Mouse (Mus musculus) heart, postnatal 0 days (tissue): ENCODE measurements around the gene Csnk2a2. TPM values are rescaled to one million over a fixed set of nuclear protein-coding genes. Genes with fewer than 3 reads are reported as not detected.

Experiments
- ATAC-seq: fragments of 200-750 bp; cut with Nextera tagmentation; 2 replicates; pipeline ENCODE4 v1.8.0; 2017; ENCODE audit warnings: low read depth, moderate number of reproducible peaks, moderate library complexity; ENCODE audit not compliant: insufficient read depth
- DNase-seq: peaks from one replicate; pipeline ENCODE4 v3.0.0-alpha.2; 2016; ENCODE audit warnings: low spot score
- H3K27ac ChIP-seq: fragments of 300-500 bp; sonication (generic); 2 replicates; pipeline ENCODE4 v1.5.1; 2014; ENCODE audit warnings: low read depth, mild to moderate bottlenecking
- H3K27me3 ChIP-seq: fragments of 300-500 bp; sonication (generic); 2 replicates; pipeline ENCODE4 v1.6.1; 2014; ENCODE audit warnings: low read length, mixed read lengths; ENCODE audit not compliant: control insufficient read depth, insufficient read depth
- H3K36me3 ChIP-seq: fragments of 300-500 bp; sonication (generic); replicated peaks from 2 replicates; pipeline ENCODE4 v1.6.1; 2014; ENCODE audit warnings: low read length, mixed read lengths; ENCODE audit not compliant: control insufficient read depth, insufficient read depth
- H3K4me1 ChIP-seq: fragments of 300-500 bp; sonication (generic); 2 replicates; pipeline ENCODE4 v1.6.1; 2014; ENCODE audit warnings: antibody characterized with exemption; ENCODE audit not compliant: control insufficient read depth, insufficient read depth
- H3K4me2 ChIP-seq: fragments of 300-500 bp; sonication (generic); 2 replicates; pipeline ENCODE4 v1.6.1; 2014; ENCODE audit warnings: low read depth, mild to moderate bottlenecking, low read length, moderate library complexity
- H3K4me3 ChIP-seq: fragments of 300-500 bp; sonication (generic); 2 replicates; pipeline ENCODE4 v1.5.1; 2014; ENCODE audit warnings: low read depth, low read length
- H3K9ac ChIP-seq: fragments of 300-500 bp; sonication (generic); replicated peaks from 2 replicates; pipeline ENCODE4 v1.6.1; 2014; ENCODE audit warnings: low read depth, low read length, mixed read lengths
- H3K9me3 ChIP-seq: fragments of 300-500 bp; sonication (generic); replicated peaks from 2 replicates; pipeline ENCODE4 v1.6.1; 2016; ENCODE audit warnings: low read length; ENCODE audit not compliant: control insufficient read depth
- CTCF ChIP-seq: IDR thresholded peaks from 2 replicates; pipeline ENCODE4 v1.5.1; 2016; ENCODE audit warnings: antibody characterized with exemption, control low read depth, low read depth
- EP300 ChIP-seq: IDR thresholded peaks from 2 replicates; pipeline ENCODE4 v1.6.1; 2016; ENCODE audit warnings: antibody characterized with exemption, low read depth
- WGBS: fragments of 180-500 bp; shearing (Covaris S2); extraction: QIAGEN DNeasy Blood & Tissue Kit; methylation state at CpG from one replicate; pipeline ENCODE4 v1.1.7; 2014; 5-methylcytosine and 5-hydroxymethylcytosine counted together
- polyA plus RNA-seq: library from polyadenylated mRNA; unstranded; fragments of >200 nt; fragmentation: Nextera tagmentation; extraction: Ambion mirVana; gene quantifications from 2 replicates; pipeline ENCODE4 v1.2.1, GENCODE M21; 2015
- total RNA-seq: library from RNA; depleted of rRNA; stranded (reverse); fragments of >200 nt; gene quantifications from 2 replicates; pipeline ENCODE4 v1.2.3, GENCODE M21; 2014; ENCODE audit warnings: low replicate concordance

The Csnk2a2 gene
- total and polyA plus RNA-seq, 2 experiments from 2014 or later: 6.2 to 27.6 TPM

DNA sequence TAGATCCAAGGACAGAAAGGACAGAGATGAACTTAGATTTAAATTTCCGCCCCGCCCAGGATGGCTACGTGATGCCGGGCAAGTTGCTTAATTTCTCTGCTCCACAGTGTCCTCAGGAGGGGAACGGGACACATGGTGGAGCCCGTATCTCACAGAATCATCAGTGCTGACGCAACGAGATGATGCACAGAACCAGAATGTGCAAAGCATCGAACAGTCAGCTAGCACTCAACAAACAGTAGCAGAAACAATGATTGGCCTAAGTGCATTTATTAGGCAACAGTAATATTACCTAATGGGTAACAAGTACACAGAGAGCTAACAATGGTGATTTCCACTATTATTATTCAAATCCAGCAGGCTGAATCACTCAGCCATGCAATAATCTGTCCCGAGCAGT lies 38.4 kb upstream of the Csnk2a2 start:
- H3K9me3 ChIP-seq: no peaks in the 10 kb centered on the region
- WGBS: 83% methylated on average over 10 of the region's 10 CpGs
- ATAC-seq: no peak

DNA sequence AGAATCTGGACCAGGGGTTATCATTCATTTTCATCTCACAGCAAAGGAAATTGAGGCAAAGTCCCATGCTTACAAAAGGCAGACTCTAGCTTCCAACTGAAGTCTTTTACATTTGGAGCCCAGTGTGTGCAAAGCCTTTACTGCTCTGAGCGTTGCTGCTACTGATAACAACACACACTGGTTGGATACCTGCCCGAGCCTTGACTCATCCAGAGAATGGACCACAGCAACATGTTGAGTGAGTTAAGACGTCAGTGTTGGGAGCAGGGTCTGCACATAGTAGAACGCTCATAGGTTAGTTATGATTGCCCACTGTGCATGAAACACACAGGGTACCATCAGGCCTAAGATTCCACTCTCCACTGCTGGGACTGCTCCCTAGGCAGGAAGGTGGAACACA lies 34.2 kb upstream of the Csnk2a2 start:
- H3K9me3 ChIP-seq: no peaks in the 10 kb centered on the region
- WGBS: 62% methylated on average over 4 of the region's 4 CpGs
- H3K4me2 ChIP-seq: no peak overlapping the region
- no peak for DNase-seq
- no peaks in the 10 kb centered on the region for H3K4me1 ChIP-seq
- no peak overlapping the region for H3K9ac ChIP-seq
- no peak overlapping the region for H3K27ac ChIP-seq
- no peaks in the 10 kb centered on the region for H3K27me3 ChIP-seq
- no peaks in the 10 kb centered on the region for H3K36me3 ChIP-seq
- ATAC-seq: no peak
- TF ChIP-seq CTCF: no peak
- no peak for TF ChIP-seq EP300
- no peak overlapping the region for H3K4me3 ChIP-seq

More for the DNA sequence above, 38.4 kb upstream of the Csnk2a2 start:
- Histone ChIP-seq H3K36me3 (no peaks in the 10 kb centered on the region), H3K9ac (no peak overlapping the region), H3K27ac (no peak overlapping the region), H3K4me3 (no peak overlapping the region), H3K4me1 (no peaks in the 10 kb centered on the region), H3K4me2 (no peak overlapping the region), H3K27me3 (no peaks in the 10 kb centered on the region)
- no peak for TF ChIP-seq EP300
- TF ChIP-seq CTCF: no peak
- no peak for DNase-seq

DNA sequence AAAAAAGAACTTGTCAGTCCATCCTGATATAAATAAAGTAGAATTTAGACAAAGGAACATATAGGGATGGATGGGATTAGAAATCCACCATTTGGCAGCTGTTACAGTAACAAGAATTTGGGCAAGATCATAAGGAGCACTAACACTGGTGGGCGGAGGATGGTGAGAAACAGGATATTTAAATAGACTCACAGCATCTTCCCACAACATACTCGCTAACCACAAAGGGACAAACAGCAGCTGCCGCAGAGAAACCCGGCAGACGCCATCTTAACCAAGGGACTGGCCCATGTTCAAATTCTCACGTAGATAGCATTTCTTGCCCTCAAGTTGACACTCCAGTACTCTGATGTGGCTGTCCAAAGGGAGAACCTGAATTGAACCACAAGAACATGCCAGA lies 27.1 kb upstream of the Csnk2a2 start:
- Histone ChIP-seq H3K9me3 (no peaks in the 10 kb centered on the region), H3K4me3 (no peak overlapping the region), H3K27me3 (no peaks in the 10 kb centered on the region), H3K9ac (no peak overlapping the region), H3K27ac (no peak overlapping the region), H3K4me2 (no peak overlapping the region), H3K4me1 (no peaks in the 10 kb centered on the region), H3K36me3 (no peaks in the 10 kb centered on the region)
- TF ChIP-seq CTCF (no peak), EP300 (no peak)
- no peak for ATAC-seq
- DNase-seq: no peak
- 81% methylated on average over 6 of the region's 6 CpGs for whole genome bisulfite sequencing

DNA sequence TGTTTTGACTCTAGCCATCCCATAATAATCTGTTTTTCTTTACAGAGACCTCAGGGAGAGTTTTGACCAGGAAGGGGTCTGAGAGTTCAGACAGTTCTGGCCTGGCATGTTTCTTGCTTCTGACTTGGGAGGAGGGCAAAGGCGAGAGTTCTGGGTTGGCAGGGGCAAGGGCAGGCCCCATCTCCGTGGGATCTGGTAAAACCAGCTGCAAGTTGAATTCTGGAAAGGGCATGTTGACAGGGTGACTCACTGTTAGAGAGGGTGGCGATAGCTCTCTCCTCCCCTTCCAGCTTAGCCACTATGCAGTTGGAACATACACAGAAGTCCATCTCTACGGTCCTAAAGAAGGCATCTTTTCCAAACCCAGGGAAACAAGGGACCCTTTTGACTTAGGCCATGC lies 23.4 kb upstream of the Csnk2a2 start:
- H3K4me3 ChIP-seq: no peak overlapping the region
- WGBS: 51% methylated on average over 4 of the region's 4 CpGs
- no peaks in the 10 kb centered on the region for H3K4me1 ChIP-seq
- ATAC-seq (no peak), DNase-seq (no peak)
- no peaks in the 10 kb centered on the region for H3K9me3 ChIP-seq
- H3K4me2 ChIP-seq: no peak overlapping the region
- no peak overlapping the region for H3K9ac ChIP-seq
- TF ChIP-seq CTCF: no peak
- no peak for TF ChIP-seq EP300
- no peaks in the 10 kb centered on the region for H3K27me3 ChIP-seq
- no peaks in the 10 kb centered on the region for H3K36me3 ChIP-seq
- H3K27ac ChIP-seq: no peak overlapping the region

DNA sequence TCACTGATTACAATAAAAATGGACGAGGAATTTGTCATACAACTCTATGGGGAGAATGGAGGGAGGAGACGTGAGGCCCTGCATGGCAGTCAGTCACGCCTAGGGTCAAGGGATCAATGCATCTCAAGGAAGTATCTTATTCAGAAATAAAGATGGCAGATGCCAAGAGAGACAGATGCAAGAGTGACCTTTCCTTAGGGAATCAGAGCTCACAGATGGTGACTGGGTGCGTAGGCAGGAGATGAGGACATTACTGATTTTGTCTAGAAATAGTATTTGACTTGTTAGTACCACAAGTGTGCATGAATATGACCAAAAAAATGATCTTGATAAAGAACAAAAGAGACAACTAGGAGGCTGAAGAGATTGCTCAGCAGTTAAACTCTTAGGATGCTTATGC lies 22.4 kb upstream of the Csnk2a2 start:
- Histone ChIP-seq H3K4me1 (no peaks in the 10 kb centered on the region), H3K4me3 (no peak overlapping the region), H3K9me3 (no peaks in the 10 kb centered on the region), H3K27me3 (no peaks in the 10 kb centered on the region), H3K27ac (no peak overlapping the region), H3K36me3 (no peaks in the 10 kb centered on the region), H3K9ac (no peak overlapping the region), H3K4me2 (no peak overlapping the region)
- ATAC-seq (no peak), DNase-seq (no peak)
- TF ChIP-seq EP300 (no peak), CTCF (no peak)
- 49% methylated on average over 4 of the region's 4 CpGs for WGBS

DNA sequence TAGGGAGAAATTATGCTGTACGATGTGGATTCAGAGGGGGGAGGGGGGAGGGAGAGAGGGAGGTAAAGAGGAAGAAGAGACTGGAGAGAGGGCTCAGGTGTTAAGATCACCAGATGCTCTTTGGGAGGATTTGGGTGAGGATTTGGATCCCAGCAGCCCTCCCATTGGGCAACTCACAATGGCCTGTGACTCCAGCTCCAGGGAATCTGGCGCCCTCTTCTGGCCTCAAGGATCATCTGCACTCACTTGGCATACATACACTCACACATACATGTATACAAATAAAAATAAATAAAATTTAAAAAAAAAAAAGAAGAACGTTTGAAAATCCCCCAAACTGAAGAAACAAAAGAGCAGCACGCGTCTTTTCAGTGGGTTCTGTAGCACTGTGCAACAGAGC lies 16.4 kb upstream of the Csnk2a2 start:
- no peak for ATAC-seq
- Histone ChIP-seq H3K4me3 (no peak overlapping the region), H3K36me3 (no peaks in the 10 kb centered on the region), H3K9ac (no peak overlapping the region), H3K27ac (no peak overlapping the region), H3K4me2 (no peak overlapping the region), H3K9me3 (0 out of 2 replicates have a peak, but pooled peaks cover 3% of the 10 kb centered on the region), H3K4me1 (no peaks in the 10 kb centered on the region), H3K27me3 (no peaks in the 10 kb centered on the region)
- no peak for DNase-seq
- 65% methylated on average over 5 of the region's 5 CpGs for WGBS
- TF ChIP-seq CTCF (no peak), EP300 (no peak)
